Mouse (Mus musculus): ENCODE measurements around the gene Obox5.
"Not testable (repeated sequence)": the region's sequence is repeated elsewhere in the genome, so short reads cannot be mapped to it uniquely, and the experiment has no call there.

Obox5 gene

GRCm38 (mm10) chr7:15749831-15750230 is at the start of gene Obox5:
Gene Obox5, plus strand, starts transcription at chr7:15750131.
- not testable (repeated sequence) for DNase-seq (ENCODE audit: extremely low read depth, low read depth, low spot score)

- DNase-seq (ENCODE audit: extremely low read depth, low read depth, low spot score) = not testable (repeated sequence)
These were observed 635 bp upstream of the Obox5 start for GRCm38 (mm10) chr7:15749296-15749695.

Data from fat pad, adult 2 months (tissue).